Mouse (Mus musculus): ENCODE data around the gene Hdac4.

- no peak for TF ChIP-seq CTCF (IDR thresholded peaks at IDR 0.05; ENCODE audit: low read depth)
- no peak for TF ChIP-seq EP300 (IDR thresholded peaks at IDR 0.05; ENCODE audit: low read depth)
Measured at GRCm38 (mm10) chr1:92212003-92212750, 16.7 kb upstream of the Hdac4 start.

Data from liver, postnatal 0 days (tissue).